Mouse (Mus musculus) embryo, embryonic 11.5 days (tissue): ENCODE measurements around the gene Ints11.

Source experiments
- DNase-seq: peaks from one replicate; pipeline ENCODE4 v3.0.0-alpha.2; 2012; ENCODE audit warnings: low read depth, low spot score

The Ints11 gene

DNA sequence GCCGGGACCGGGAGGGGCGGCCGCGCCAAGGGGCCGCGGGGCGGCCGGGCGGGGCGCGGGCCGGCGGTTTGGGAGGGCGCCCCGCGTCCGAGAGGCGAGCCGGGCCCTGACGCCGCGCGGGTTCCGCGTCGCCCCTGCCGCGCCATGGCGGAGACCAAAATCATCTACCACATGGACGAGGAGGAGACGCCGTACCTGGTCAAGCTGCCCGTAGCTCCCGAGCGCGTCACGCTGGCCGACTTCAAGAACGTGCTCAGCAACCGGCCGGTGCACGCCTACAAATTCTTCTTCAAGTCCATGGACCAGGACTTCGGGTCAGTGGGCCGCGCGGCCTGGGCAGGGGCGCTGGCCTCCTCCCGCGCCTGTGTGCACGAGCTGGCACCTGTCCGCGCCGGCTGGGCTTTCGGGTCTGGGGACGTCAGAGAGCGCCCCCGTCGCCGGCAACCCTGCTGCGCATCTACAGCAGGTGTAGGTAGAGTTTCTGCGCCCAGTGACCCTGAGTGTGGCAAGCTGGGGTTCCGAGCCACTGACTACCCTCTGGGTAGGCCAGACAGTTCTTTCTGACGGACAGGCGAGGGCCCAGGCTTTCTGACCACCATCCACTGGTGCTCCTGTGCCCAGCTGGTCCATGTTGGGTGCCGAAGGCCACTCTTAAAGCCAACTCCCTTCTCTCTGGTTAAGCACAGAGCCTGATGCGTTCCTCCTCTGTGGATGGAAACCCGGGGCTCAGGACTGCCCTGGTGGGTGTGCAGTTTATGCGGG lies 21.6 kb upstream of the Ints11 start:
- no peak for DNase-seq

DNA sequence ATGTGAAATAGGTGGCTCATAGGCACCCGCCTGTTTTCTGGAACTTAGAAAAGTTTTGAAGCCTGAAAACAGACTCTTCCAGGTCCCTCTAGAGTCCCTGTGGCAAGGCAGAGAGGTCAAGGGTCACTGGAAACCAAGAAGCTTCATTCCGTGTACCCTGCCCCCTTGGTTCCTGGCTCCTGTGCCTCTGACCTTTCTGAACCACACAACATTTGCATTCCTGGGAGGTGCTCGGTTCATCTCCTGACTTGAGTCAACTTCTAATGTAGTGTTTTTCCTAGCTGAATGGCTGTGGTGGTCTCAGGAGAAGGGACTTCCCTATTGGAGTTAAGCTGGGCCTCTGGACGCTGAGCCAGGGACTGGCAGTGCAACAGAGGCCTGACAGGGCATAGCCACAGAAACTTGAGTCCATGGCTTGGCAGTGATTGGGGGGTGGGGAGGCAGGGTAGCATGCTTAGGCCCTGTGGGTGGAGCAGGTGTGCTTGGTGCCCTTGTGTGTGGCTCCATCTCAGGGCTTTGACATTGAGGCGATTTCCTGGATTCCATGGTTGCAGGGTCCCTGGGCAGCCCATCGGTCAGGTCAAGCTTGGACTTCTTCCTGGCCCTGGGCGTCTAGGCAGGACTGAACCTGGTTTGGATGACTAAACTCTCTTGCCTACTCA lies 20.8 kb upstream of the Ints11 start:
- no peak for DNase-seq

DNA sequence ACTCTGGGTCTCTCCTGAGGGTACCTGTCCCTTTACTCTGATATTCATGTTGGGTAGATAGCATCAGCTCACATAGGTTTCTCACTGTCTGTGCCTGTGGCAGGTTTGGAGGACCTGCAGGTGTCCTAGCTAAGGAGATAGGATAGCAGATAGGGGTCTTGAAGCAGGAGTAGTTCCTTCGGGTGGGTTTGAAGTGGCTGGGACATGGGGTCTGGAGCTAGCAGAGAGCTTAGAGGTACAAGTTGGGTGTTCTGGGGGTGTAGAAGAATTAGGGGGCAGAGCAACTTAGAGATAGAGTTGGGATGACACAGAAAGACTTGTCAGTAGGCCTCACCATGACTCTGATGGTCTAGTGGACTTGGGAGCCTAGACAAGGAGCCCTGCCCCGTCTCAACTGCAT lies 20.0 kb upstream of the Ints11 start:
- DNase-seq, result no peak

DNA sequence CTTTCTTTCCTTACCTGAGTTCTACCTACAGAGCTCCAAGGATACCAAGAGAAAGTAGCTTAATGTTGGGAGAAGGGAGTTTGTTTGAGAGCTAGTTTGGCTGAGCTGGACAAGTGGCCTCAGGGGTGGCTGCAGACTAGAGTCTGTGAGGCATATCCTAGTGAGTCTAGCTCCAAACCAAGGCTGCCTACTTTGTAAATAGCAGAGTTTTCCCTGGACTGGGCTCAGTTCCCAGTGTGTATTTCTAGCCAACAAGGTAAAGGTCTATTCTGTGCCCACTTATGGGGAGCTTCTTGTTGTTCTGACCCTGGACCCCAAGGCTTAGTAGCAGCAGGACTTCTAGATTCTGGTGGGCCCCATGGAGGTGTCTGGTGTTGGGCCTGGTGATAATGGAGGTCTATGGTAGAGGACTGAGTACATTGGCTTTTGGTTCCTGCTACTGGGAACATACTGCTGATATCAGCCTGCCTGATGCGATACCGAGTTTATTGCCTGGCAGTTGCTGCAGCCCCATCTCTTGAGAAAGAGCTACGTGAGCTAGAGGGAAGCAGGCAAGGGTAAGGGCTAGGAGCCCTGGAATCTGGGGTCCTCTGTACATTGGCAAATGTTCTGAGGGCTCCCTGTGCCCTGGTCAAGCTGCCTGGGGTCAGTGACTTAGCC lies 19.4 kb upstream of the Ints11 start:
- no peak for DNase-seq

DNA sequence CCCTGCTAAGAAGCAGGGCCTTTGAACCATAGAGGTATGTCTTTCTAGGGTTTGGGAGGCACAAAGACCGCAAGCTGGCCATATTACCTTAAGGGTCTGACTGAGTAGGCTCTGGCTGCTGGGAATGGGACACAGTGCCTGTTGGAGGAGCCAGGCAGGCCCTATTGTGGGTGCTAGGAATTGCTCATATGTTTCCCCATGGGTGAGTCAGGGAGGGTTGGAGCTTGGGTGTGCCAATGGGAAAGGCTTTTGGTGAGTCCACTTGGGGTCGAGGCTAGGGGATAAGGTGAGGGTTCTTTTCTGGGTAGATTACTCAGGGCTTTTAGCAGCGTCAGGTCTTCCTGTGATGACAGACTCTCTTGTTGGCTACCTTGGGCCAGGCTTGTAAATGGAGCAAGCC lies 18.0 kb upstream of the Ints11 start:
- DNase-seq, result no peak

DNA sequence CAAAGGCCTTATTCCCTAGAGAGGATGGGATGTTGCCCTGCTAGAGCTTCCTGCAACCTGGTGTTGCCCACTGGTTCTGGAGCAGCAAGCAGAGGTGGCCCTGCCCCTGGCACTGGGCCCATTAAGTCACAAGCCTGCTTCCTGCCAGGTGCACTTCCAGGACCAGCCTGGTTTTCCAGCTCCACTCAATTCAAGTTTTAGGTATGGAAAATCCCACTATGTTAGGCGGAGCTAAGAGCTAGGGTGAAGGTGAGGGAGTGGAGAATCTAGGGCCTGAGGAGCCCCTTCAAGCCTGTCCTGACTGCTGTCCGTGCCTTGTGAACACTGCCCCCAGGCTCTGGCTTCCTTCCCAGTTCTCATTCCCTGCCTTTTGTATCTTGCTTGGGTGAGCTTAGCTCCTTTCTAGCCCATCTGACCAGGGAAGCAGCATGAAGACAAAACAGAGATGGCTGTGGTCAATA lies 17.4 kb upstream of the Ints11 start:
- DNase-seq, result no peak

DNA sequence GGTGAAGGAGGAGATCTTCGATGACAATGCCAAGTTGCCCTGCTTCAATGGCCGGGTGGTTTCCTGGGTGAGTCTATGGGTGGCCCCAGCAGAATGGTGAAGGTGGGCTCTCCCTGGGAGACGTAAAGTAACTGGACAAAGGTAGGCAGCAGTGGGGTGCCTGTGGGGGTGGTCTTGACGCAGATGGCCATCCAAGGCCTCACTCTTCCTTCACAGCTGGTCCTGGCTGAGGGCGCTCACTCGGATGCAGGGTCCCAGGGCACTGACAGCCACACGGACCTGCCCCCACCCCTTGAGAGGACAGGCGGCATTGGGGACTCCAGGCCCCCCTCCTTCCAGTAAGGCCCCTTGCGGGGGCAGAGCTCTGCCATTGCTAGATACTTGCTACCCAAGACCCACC lies 15.9 kb upstream of the Ints11 start:
- DNase-seq, result no peak

DNA sequence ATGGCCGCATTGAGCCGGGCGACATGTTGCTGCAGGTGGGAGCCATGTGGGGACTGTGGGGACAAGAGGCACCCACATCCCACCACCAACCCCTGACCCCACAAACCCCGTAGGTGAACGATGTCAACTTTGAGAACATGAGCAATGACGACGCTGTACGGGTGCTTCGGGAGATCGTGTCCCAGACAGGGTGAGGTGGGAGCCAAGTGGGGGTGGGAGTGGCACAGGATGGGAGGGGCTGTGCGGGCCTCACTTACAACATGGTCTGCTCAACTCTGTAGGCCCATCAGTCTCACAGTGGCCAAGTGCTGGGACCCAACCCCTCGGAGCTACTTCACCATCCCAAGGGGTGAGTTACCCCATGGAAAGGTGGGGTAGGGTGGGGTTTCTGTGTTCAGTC lies 14.4 kb upstream of the Ints11 start:
- no peak for DNase-seq

DNA sequence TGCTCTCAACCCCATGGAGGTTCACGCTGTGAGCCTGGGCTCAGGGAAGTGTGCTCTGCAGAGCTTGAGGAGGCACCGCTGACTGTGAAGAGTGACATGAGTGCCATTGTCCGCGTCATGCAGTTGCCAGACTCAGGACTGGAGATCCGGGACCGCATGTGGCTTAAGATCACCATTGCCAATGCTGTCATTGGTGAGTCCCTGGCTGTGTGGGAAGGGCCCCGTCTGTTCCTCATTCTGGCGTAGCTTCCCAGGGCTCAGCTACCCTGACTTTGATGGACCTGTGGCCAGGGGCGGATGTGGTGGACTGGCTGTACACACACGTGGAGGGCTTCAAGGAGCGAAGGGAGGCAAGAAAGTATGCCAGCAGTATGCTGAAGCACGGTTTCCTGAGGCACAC lies 13.3 kb upstream of the Ints11 start:
- no peak for DNase-seq

DNA sequence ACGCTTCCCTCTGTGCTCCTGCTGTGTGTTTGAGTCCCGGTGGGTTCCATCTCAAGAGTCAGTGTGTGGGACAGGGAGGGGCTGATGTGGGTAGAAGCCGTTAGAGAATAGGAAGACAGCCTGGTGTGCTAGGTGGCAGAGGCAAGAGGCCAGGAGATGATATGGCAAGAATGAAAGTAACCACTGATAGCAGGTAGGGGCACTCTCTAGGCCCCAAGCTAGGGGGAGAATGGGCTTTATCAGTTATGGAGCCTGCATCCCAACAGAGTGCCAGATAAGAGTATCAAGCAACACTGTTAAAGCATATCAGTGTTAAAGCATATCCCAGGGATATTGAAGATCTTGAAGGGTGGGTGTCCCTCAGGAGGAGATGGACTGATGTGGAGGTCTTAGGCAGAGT lies 12.5 kb upstream of the Ints11 start:
- DNase-seq, result no peak

DNA sequence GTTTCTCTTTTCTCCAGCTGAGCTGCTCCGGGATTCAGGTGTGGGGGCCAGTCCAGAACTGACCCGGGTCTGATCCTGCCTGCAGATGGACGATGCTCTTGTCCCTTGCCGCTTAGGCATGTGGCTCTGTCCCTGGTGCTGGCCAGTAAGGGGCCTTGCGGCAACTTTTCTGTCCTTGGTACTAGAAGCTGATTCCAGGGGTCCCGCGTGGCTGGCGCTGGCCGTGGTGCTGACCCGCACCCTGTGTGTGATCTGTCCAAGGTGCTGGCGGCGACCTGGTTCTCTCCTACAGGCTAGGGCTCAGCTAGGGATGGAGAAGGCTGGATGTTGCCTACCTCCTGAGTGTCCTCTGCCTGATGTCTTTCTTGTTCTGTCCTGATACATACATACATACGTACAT lies 10.0 kb upstream of the Ints11 start:
- peak; percentile 60 for DNase-seq

DNA sequence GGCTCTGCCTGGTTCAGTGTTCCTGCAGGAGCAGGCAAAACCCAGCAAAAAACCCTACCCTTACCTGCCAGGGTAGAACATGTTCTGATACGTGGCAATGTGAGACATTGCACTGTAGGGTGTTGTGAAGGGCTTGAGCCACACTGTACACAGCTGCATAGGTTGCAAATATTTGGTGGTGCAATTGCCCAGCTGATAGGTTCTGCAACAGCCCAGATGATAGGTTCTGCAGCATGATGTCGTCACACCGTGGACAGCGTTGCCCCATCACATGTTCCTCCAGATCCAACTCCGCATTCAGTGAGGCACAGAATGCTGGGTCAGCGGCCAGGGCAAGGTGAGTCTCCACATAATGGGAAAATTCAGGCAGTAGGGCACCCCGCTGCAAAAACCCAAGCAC lies 7.6 kb upstream of the Ints11 start:
- no peak for DNase-seq

DNA sequence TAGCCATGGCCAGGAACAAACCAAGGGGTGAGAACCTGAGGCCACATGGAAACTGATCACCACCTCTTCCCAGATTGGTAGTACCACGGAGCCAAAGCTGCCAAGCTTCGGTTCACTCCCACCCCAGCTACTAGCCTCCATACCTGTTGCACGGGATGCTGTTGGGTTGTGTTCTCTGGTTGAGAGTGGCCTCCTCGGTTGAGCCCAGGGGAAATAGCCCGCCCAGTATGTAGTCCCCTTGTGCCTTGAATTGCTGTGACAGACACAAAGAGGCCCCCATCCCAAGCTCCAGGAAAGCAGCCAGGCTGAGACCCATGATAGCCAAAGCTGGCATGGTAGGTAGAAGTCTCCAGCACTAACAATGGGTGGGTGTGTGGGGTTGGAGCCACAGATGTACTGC lies 6.3 kb upstream of the Ints11 start, which contains the start of gene Tas1r3:
Tas1r3 (minus strand) TSS at position 362 of the 400 bp plus-strand sequence.
- DNase-seq, result no peak

DNA sequence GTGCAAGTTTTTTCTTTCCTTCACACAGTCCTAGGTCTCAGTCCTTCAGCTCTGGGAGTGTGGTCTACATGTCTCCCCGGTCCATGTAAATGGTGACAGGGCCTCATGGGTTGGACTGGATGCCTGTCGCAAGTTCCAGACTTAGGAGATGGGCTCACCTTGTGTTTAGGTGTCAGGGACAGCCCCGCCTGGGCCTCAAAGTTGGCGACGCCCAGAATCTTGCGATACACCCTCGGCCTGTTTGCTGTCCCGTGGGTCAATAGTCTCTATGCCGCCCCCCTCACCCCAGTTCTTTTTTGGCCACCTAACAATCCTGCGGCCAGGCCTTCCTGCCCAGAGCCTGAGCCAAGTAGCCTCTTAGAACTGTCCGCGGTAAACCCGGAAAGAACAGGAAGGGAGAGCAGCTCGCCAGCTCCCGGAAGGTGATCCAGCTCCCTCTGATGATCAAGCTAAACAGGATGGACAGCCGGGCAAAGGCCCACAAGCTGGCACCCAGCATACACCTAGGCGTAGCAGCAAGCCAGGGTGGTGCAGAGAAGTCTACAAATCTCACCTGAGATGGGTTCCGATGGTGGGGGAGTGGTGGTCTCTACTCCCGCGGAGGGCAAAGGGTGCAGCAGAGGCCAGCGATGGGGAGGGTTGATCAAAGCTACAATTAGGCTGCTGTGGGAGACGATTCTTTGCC lies 590 bp upstream of the Ints11 start:
- no peak for DNase-seq

DNA sequence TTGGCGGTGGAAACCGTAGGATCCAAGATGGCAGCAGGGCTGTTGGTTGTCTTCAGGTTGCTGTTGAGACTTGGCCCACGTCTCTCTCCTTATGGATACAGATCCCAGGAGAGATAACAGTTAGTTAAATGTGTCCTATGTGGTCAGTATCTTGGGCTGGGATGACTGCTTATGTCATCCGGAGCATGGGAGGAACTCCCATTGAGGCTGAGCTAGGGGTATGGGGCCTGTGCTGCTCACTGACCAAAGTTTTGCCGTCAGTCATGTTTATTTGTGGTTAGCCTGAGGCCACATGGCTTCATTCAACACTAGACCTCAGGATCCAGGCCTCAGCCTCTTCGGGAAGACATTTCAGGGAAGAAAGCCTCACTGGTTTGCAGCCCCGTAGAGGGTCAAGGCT lies 2.1 kb downstream of the Ints11 start:
- no peak for DNase-seq

DNA sequence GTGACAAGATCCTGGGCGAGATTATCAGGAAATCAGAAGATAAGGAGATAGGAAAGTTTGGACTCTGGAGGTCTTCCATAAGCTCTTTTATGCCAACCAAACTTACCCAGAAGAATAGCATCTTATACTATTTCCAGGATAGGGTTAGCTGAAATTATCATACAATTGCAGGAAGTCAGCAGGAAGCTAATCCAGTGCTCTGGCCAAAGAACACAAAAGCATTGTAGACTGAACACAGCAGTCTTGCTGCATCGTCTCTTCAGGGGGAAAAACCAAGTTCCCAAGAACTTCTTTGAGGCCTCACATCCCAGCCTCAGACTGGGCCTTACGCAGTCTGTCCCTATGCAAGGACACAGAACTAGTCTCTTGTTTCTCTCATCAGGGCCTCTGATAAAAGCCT lies 14.2 kb downstream of the Ints11 start:
- no peak for DNase-seq

DNA sequence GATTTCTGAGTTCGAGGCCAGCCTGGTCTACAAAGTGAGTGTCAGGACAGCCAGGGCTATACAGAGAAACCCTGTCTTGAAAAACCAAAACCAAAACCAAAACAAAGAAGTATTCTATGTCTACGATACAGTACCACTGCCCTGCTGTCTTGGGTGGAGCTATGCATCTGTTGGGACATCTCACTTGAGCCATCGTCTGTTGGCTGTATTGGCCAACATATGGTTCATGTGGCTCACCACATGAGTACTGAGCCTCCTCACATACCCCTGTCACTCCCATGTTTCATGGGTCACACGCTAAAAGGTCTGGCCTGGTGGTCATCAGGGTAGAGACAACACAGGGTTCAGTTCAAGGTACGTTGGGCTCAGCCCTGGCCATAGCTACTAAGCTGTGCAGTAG lies 17.0 kb downstream of the Ints11 start:
- DNase-seq, result no peak

DNA sequence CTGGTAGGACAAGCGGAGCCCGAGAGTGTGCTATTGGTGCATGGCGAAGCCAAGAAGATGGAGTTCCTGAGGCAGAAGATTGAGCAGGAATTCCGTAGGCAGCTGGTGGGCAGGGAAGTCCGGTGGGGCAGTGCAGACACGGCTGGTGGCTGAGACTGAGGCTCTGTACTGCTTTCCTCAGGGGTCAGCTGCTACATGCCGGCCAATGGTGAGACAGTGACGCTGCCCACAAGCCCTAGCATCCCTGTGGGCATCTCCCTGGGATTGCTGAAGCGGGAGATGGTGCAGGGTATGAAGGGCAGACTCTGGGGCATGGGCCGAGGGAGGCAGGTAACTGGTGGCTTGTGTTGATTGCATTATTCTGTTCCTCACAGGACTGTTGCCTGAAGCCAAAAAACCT lies 18.3 kb downstream of the Ints11 start:
- no peak for DNase-seq

DNA sequence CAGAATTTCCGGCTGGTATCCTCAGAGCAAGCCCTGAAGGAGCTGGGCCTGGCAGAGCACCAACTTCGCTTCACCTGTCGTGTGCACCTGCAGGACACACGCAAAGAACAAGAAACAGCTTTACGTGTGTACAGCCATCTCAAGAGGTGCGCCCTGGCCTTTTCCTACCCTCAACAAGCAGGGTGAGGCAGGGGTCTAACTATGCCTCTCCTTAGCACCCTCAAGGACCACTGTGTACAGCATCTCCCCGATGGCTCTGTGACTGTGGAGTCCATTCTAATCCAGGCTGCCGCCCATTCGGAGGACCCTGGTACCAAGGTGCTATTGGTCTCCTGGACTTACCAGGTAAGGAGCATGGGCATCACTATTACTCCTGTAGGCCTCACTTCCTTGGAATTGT lies 18.8 kb downstream of the Ints11 start:
- no peak for DNase-seq

DNA sequence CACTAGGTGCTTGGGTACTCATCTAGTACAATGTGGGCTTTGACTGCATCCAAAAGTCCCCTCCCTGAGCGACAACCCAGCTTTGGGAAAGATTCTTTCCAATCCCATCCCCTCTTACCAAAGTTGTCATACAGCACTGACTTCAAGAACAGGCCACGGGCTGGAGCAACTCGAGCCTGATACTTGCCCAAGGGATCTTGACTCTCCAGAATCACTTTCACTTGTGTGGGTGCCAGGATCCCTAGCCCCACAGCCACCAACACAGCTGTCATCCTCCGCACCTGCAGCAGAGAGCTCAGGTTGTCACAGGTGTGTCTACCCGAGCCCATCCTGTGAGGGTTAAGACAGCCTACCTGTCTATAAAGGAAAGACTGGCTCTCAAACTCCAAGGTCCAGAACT lies 20.0 kb downstream of the Ints11 start:
- DNase-seq, result no peak

DNA sequence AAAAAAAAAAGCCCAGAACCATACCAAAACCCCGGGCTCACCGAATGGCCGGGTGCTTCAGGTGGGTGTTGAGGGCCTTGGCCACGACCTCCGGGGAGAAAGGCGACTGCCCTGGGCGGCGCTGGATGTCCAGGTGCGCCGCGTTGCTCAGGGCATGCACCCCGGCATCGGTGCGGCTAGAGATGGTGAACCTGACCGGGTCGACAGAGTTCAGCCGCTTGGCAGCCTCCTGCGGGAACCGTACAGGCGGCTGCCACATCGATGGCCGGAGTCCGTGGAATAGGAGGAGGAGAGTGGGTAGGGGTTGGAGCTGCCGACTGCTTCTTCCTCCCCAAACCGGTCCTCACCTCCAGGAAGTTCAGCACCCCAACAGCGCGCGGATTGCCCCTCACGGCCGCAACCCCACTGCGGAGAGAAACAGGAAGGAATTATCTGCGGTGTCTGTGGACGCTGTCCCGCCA lies 21.7 kb downstream of the Ints11 start:
- no peak for DNase-seq

DNA sequence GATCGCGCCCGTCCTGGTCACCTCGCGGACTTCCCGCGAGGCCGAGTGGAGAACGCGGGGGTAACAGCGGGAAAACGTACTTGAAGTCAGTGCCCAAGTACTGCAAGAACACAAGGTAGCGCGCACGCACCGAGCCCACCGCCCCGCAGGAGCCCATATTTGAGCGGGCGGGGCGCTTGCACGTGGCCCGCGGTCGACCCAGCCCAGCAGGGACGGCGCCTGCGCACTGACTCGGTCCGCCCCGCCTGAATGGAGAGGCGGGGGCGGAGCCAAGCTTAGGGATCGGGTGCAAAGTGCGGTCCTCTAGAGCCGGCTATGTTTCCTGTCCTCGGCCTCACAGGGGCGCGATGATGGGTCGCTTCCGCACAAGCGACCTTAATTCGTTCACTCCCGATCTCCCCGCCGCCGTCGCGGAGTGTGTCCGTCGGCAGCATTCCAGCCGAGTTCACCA lies 22.2 kb downstream of the Ints11 start, which contains the start of the genes Pusl1 and Acap3:
Pusl1 (minus strand) TSS at position 231 of the 451 bp plus-strand sequence.
Acap3 (plus strand) TSS at position 272 of the 451 bp plus-strand sequence.
- peak; percentile 93 for DNase-seq
